Mouse (Mus musculus) heart, postnatal 14 days (tissue): ENCODE measurements around the gene Acbd5. TPM values are rescaled to one million over a fixed set of nuclear protein-coding genes. Genes with fewer than 3 reads are reported as not detected.

Experiments
- DNase-seq, 2 experiments: peaks; one replicate each; pipeline ENCODE4 v3.0.0; 2021 to 2022
- intact Hi-C: fragments of 180-260 bp; cut with DNase I; formaldehyde crosslinking; loops from one replicate; pipeline ENCODE4 v1.15.1; 2025
- total RNA-seq, 2 experiments: library from RNA; stranded (reverse); gene quantifications; 2 replicates each; pipeline ENCODE4 v1.2.3; 2021

The Acbd5 gene
- total RNA-seq, 2 experiments from 2014 or later = 30.3 to 30.9 TPM

GRCm38 (mm10) chr2:23051890-23052289 is 16.1 kb upstream of the Acbd5 start:
- intact Hi-C loops = no loop called here
- no peak for DNase-seq

- intact Hi-C loops = no loop called here
- DNase-seq = peak in 1 of 2 experiments; percentile 25
These were observed 15.4 kb upstream of the Acbd5 start for GRCm38 (mm10) chr2:23052523-23052922.

GRCm38 (mm10) chr2:23068370-23068737 is 387 bp downstream of the Acbd5 start:
- intact Hi-C loops = loop anchor here (1.0 to 5.0 kb wide), 2 partner anchors 28 to 171 kb away; partner anchors contain the start of genes Abi1 and Pdss1
- no peak for DNase-seq

- DNase-seq = peak; percentile 95 to 96
- intact Hi-C loops = loop anchor here (1.0 to 5.0 kb wide), 2 partner anchors 29 to 172 kb away; partner anchors contain the start of genes Abi1 and Pdss1
These were observed 1.2 kb downstream of the Acbd5 start for GRCm38 (mm10) chr2:23068894-23069744.

- intact Hi-C loops = no loop called here
- DNase-seq = no peak
These were observed 2.5 kb downstream of the Acbd5 start for GRCm38 (mm10) chr2:23070491-23070890.

- DNase-seq = no peak
- intact Hi-C loops = no loop called here
These were observed 3.4 kb downstream of the Acbd5 start for GRCm38 (mm10) chr2:23071406-23071805.

- intact Hi-C loops = no loop called here
- DNase-seq = no peak
These were observed 7.9 kb downstream of the Acbd5 start for GRCm38 (mm10) chr2:23075846-23076245.

GRCm38 (mm10) chr2:23076783-23077182 is 8.8 kb downstream of the Acbd5 start:
- intact Hi-C loops = no loop called here

GRCm38 (mm10) chr2:23077693-23078092 is 9.7 kb downstream of the Acbd5 start:
- DNase-seq = no peak
- intact Hi-C loops = no loop called here

More at GRCm38 (mm10) chr2:23076783-23077182, 8.8 kb downstream of the Acbd5 start:
- DNase-seq = no peak

- DNase-seq = no peak
- intact Hi-C loops = no loop called here
These were observed 10.6 kb downstream of the Acbd5 start for GRCm38 (mm10) chr2:23078588-23078987.

- no peak for DNase-seq
- intact Hi-C loops = no loop called here
These were observed 16.6 kb downstream of the Acbd5 start for GRCm38 (mm10) chr2:23084540-23084939.

- peak; percentile 8 to 36 for DNase-seq
These were observed 24.2 kb downstream of the Acbd5 start for GRCm38 (mm10) chr2:23092216-23092615.

GRCm38 (mm10) chr2:23097028-23097427 is 29.1 kb downstream of the Acbd5 start:
- DNase-seq = no peak
- intact Hi-C loops = no loop called here

More at GRCm38 (mm10) chr2:23092216-23092615, 24.2 kb downstream of the Acbd5 start:
- intact Hi-C loops = loop anchor here (2.0 kb wide), 1 partner anchor 53 kb away; no protein-coding TSS in a partner anchor

GRCm38 (mm10) chr2:23102266-23102665 is 34.3 kb downstream of the Acbd5 start:
- intact Hi-C loops = no loop called here
- no peak for DNase-seq

GRCm38 (mm10) chr2:23119573-23119972 is 51.6 kb downstream of the Acbd5 start:
- intact Hi-C loops = no loop called here
- DNase-seq = no peak

- intact Hi-C loops = no loop called here
- no peak for DNase-seq
These were observed 87.2 kb downstream of the Acbd5 start for GRCm38 (mm10) chr2:23155199-23155621.

- peak; percentile 98 for DNase-seq
- intact Hi-C loops = no loop called here
These were observed 88.0 kb downstream of the Acbd5 start, which contains the start of the genes Mastl and Yme1l1 for GRCm38 (mm10) chr2:23155777-23156607. Gene Mastl (minus strand): TSS chr2:23156024. Gene Yme1l1 (plus strand): TSS chr2:23156369.

- DNase-seq = no peak
- intact Hi-C loops = no loop called here
These were observed 88.7 kb downstream of the Acbd5 start for GRCm38 (mm10) chr2:23156608-23157081.
